Mouse (Mus musculus) kidney, adult 18-20 months (tissue): ENCODE measurements around the gene Vash1.

Source experiments
- DNase-seq: peaks from one replicate; pipeline ENCODE4 v3.0.0; 2021

Vash1 gene

DNA sequence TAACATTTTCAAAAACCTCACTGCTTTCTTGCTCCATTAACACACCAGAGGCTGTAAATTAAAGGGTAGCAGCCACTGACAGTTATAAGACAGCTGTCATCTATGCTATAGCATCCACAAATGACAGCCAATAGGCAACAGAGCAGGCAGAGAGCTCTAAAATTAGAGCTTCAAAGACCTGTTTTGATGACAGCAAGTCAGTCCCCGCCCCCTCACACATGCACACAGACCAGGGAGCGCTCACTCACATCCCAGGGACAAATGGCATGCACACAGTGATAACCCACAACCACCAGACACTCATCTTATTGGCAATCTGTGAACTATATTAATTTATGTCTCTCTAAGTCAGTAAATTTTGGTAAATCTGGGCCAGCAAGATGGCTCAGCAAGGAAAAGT, 45.8 kb downstream of the Vash1 start:
- DNase-seq: no peak

DNA sequence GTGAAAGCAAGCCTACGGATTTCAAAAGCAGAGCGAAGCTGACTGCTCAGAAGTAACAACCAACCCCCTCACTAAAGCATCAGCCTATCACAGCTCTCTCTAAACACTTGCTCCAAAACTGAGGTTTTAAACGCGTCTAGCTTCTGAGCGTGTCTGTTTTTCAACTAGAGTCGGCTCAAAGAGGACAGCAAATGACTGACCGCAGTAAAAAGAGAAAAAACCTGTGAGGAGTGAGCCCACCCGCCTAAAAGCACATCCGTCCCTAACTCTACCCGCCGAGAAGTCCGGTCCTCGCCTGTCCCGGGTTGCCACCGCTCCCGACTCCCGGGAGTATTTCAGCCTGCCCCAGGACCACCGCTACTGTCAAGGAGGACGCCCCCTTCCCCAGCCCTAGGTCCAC, 47.2 kb downstream of the Vash1 start:
- DNase-seq: no peak

DNA sequence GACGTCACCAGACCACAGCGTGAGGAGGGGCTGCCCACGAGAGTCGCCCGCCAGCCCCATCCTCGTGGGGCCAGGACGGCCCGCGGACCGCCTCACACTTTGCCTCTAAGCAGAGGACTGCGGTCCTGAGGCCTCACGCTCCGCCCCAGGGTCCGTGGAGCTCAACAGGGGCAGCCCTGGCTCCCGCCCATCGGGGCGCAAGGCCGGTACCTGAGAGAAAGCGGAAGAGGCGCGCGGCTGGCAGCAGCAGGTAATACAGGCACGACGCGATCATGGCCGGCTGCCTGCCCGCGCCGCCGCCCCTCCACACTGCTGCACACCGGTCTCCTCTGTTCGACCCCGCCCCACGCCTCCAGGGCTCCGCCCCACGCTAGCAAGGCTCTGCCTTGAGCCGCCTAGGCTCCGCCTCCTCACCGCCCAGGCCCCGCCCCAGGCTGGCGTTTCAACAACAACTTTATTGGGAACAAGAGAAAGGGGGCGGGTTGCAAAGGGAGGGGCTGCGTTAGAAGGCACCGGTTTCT, 47.7 kb downstream of the Vash1 start, which contains the start of gene Angel1:
TSS of gene Angel1 (minus strand) at position 341 of the 521 bp plus-strand sequence.
- peak; percentile 97 for DNase-seq

DNA sequence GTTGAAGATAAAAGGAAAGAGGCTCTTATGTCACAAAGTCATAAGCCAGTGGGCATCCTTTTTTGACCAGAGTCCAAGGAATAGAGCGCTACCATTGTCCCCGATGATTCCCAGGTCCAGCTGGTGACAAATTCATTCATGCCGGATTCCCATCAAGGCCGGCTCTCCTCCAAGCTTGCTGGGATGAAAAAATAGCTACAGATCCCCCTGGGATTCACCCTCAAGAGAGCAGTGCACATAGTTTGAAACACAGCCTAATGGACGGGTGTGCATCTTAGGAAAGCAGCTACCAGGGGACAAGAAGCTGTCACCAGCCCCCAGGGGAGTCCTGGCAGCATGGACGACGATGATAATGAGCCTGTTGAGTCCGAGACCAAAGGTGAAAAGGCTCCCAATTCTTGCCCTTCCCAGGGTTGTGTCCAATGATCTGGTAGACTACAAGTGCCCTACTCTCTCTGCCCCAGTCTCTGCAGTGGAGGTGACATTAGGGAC, 55.9 kb downstream of the Vash1 start, which contains the start of gene Lrrc74a:
TSS of gene Lrrc74a (plus strand) at position 51 of the 492 bp plus-strand sequence.
- no peak for DNase-seq
